Mouse (Mus musculus) liver, adult 2 months (tissue): ENCODE data around the gene Sel1l.

ENCODE experiments used
- CTCF ChIP-seq: fragments of 200-500 bp; IDR thresholded peaks from 2 replicates; pipeline ENCODE4 v1.5.1; 2011; ENCODE audit warnings: low read depth, low read length, control low read depth
- POLR2A ChIP-seq: fragments of 200-500 bp; IDR thresholded peaks from 2 replicates; pipeline ENCODE4 v1.6.1; 2011; ENCODE audit warnings: low read length, control low read depth; ENCODE audit not compliant: insufficient read depth; ENCODE audit errors: extremely low read depth

- TF ChIP-seq CTCF (no peak), POLR2A (no peak)
Measured at GRCm38 (mm10) chr12:91764471-91764870, 84.5 kb downstream of the Sel1l start.
